In the genomic region with DNA sequence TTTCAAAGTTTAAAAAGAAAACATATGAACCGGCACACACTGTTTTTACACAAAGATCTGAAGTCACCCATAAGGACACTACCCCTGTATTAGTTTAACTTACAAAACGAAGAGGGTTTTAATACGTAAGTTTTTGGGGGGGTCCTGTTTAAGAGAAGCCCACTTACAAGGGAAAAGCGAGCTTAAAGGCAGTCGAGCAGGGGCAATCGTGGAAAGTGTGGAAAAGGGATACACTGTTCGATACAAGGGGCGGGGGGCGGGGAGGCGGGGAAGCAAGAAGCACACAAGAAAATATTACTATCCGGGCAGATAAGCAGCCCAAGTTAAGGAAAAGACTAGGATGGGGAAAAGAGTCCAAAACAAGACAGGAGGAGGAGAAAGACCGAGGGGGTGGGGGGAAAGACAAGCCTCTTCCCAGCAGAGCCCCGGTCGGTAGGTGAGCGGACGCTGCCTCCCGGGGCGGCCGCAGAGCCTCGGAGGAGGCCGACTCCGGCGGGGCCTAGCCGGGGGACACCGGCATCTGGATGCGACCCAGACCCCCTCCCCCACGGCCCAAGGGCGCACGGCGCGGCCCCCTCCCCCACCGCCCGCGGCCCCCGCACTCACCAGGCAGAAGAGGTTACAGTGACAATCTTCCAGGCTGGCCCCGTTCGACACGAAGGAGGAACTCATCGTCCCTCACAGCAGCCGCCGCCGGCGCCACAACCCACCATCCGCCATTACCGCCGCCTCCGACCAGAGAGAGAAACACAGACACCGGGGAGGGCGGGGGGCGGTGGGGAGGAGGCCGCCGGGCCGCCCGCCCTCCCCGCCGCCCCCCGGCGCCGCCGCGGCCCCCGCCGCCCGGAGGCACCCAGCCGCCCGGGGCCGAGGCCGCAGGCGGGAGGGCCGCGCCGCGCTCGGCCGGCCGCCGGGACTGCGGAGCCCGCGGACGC, we compare ENCODE assay signal across 8 mouse cellular contexts. TPM values are rescaled to one million over a fixed set of nuclear protein-coding genes. Genes with fewer than 3 reads are reported as not detected.
DNase-seq lines count a peak whose midpoint lies in the region; ATAC-seq and TF ChIP-seq lines count a peak whose summit lies in the region.

A gene (minus strand): TSS at position 749 of the 935 bp plus-strand sequence.

- H3K9me3 ChIP-seq in MEL (replicated peaks; ENCODE audit: insufficient read depth, low read length): no peaks in the 10 kb centered on the region
- no peaks in the 10 kb centered on the region for H3K9me3 ChIP-seq in forebrain, embryonic 13.5 days (replicated peaks)
- H3K9me3 ChIP-seq in lung, embryonic 14.5 days (ENCODE audit: low read depth, low read length): no peaks in the 10 kb centered on the region

- H3K79me2 ChIP-seq in MEL (ENCODE audit: control insufficient read depth, insufficient read depth, low read length, poor library complexity): peaks cover 49% of the 10 kb centered on the region

- peak in 1 of 2 experiments; percentile 16; a peak in 1 of 4 replicates for TF ChIP-seq POLR2A in MEL (IDR thresholded peaks at IDR 0.05; ENCODE audit: control insufficient read depth in 1 of 2, insufficient read depth in 1 of 2, low read depth in 1 of 2, low read length in 2 of 2, poor library complexity in 1 of 2)

- H3K27ac ChIP-seq in MEL (ENCODE audit: control insufficient read depth, low read depth, low read length): peak within 1 kb of the TSS; percentile 87
- peak within 1 kb of the TSS; percentile 98 for H3K27ac ChIP-seq in forebrain, embryonic 13.5 days
- H3K27ac ChIP-seq in lung, embryonic 14.5 days (ENCODE audit: low read depth): peak within 1 kb of the TSS; percentile 99

- peak; percentile 71 for DNase-seq in MEL (ENCODE audit: low read depth, low spot score)
- peak; percentile 59 to 68 for DNase-seq in heart, postnatal 10 days
- no peak for DNase-seq in large intestine, adult 2 months (ENCODE audit: low read depth, low spot score)
- DNase-seq in lung, embryonic 14.5 days: peak; percentile 63
- peak; percentile 42 to 51 for DNase-seq in thymus, adult 18-20 months

- peak within 1 kb of the TSS; percentile 74 to 85 for H3K4me3 ChIP-seq in MEL (ENCODE audit: control insufficient read depth in 1 of 2, insufficient read depth in 1 of 2, low read depth in 2 of 2, low read length in 2 of 2)
- peak within 1 kb of the TSS; percentile 97 for H3K4me3 ChIP-seq in forebrain, embryonic 13.5 days
- peak within 1 kb of the TSS; percentile 77 for H3K4me3 ChIP-seq in lung, embryonic 14.5 days (ENCODE audit: low read depth, low read length)

- 0 out of 2 replicates have a peak, but pooled peaks have one; percentile 41 for ATAC-seq in cerebellum, adult (ENCODE audit: insufficient number of reproducible peaks, low FRiP score, low TSS enrichment)
- ATAC-seq in forebrain, embryonic 13.5 days: peak; percentile 32; the same call in 1 of the 2 replicates
- peak; percentile 36; the same call in 1 of the 2 replicates for ATAC-seq in lung, embryonic 14.5 days (ENCODE audit: insufficient read depth)
- peak; percentile 44; the same call in 1 of the 2 replicates for ATAC-seq in neutrophil, adult 5-6 weeks (ENCODE audit: extremely low read depth, insufficient number of reproducible peaks, low FRiP score, poor library complexity, severe bottlenecking)

- 0 out of 6 replicates have a peak, but pooled peaks of 1 of the 3 experiments have one; percentile 1 for TF ChIP-seq CTCF in MEL (IDR thresholded peaks at IDR 0.05 in 2 of 3, conservative IDR thresholded peaks at IDR 0.05 in 1 of 3; ENCODE audit: control insufficient read depth in 1 of 3, insufficient read depth in 1 of 3, low read depth in 2 of 3, low read length in 3 of 3, poor library complexity in 1 of 3, severe bottlenecking in 1 of 3)
- no peak for TF ChIP-seq CTCF in lung, embryonic 14.5 days (IDR thresholded peaks at IDR 0.05; ENCODE audit: low read depth)

- H3K4me1 ChIP-seq in MEL (ENCODE audit: control insufficient read depth in 1 of 2, insufficient read depth in 2 of 2, low read length in 2 of 2): peaks cover 8 to 18% of the 10 kb centered on the region in 2 experiments
- H3K4me1 ChIP-seq in forebrain, embryonic 13.5 days: peaks cover 39% of the 10 kb centered on the region
- 0 out of 2 replicates have a peak, but pooled peaks cover 3% of the 10 kb centered on the region for H3K4me1 ChIP-seq in lung, embryonic 14.5 days (ENCODE audit: insufficient read depth)

- intact Hi-C loops in heart, postnatal 10 days (cut with DNase I): loop anchor here (10.0 kb wide), 1 partner anchor 62 kb away; no protein-coding TSS in a partner anchor

- H3K36me3 ChIP-seq in MEL (ENCODE audit: control insufficient read depth in 1 of 2, insufficient read depth in 2 of 2, low read length in 2 of 2): peaks cover 24 to 34% of the 10 kb centered on the region in 2 experiments
- peaks cover 19% of the 10 kb centered on the region; the same call in 1 of the 2 replicates for H3K36me3 ChIP-seq in forebrain, embryonic 13.5 days (ENCODE audit: poor library complexity, severe bottlenecking)
- H3K36me3 ChIP-seq in lung, embryonic 14.5 days (ENCODE audit: insufficient read depth): peaks cover 24% of the 10 kb centered on the region

- no peaks in the 10 kb centered on the region for H3K27me3 ChIP-seq in MEL (ENCODE audit: control insufficient read depth in 1 of 2, insufficient read depth in 2 of 2, low read length in 2 of 2)
- H3K27me3 ChIP-seq in forebrain, embryonic 13.5 days: no peaks in the 10 kb centered on the region
- no peaks in the 10 kb centered on the region for H3K27me3 ChIP-seq in lung, embryonic 14.5 days (ENCODE audit: insufficient read depth, low read length)

- under 1% methylated on average over 66 of the region's 81 CpGs for WGBS in forebrain, embryonic 13.5 days
- under 1% methylated on average over 71 of the region's 81 CpGs for WGBS in large intestine, adult 2 months
- WGBS in lung, embryonic 14.5 days: under 1% methylated on average over 72 of the region's 81 CpGs

- no peak for TF ChIP-seq RAD21 in MEL (IDR thresholded peaks at IDR 0.05; ENCODE audit: low read depth, low read length)

- H3K9ac ChIP-seq in MEL (ENCODE audit: control insufficient read depth, low read depth, low read length, poor library complexity, severe bottlenecking): peak within 1 kb of the TSS; percentile 95
- peak within 1 kb of the TSS; percentile 96 for H3K9ac ChIP-seq in forebrain, embryonic 13.5 days
- H3K9ac ChIP-seq in lung, embryonic 14.5 days: peak within 1 kb of the TSS; percentile 98

- peak within 1 kb of the TSS; percentile 84 for H3K4me2 ChIP-seq in forebrain, embryonic 13.5 days
- H3K4me2 ChIP-seq in lung, embryonic 14.5 days: peak within 1 kb of the TSS; percentile 81

- TF ChIP-seq EP300 in MEL (IDR thresholded peaks at IDR 0.05; ENCODE audit: low read depth in 1 of 2, low read length in 2 of 2): no peak

TF ChIP-seq in MEL, 35 proteins besides CTCF, POLR2A, EP300 and RAD21:
- TF ChIP-seq CHD1 (IDR thresholded peaks at IDR 0.05; ENCODE audit: low read depth, low read length) (peak; percentile 83; the same call in 1 of the 2 replicates), POLR2AphosphoS2 (IDR thresholded peaks at IDR 0.05; ENCODE audit: low read length) (0 out of 2 replicates have a peak, but pooled peaks have one; percentile 31), ZMIZ1 (IDR thresholded peaks at IDR 0.05; ENCODE audit: low read depth, low read length) (no peak), MXI1 (IDR thresholded peaks at IDR 0.05; ENCODE audit: low read depth, low read length) (peak; percentile 31; the same call in 1 of the 2 replicates), MAZ (IDR thresholded peaks at IDR 0.05; ENCODE audit: low read depth, low read length) (peak; percentile 65; the same call in 1 of the 2 replicates), USF2 (IDR thresholded peaks at IDR 0.05; ENCODE audit: borderline replicate concordance in 1 of 2, insufficient read depth in 1 of 2, low read depth in 1 of 2, low read length in 2 of 2) (no peak), BHLHE40 (IDR thresholded peaks at IDR 0.05; ENCODE audit: borderline replicate concordance, low read depth, low read length) (no peak), UBTF (IDR thresholded peaks at IDR 0.05; ENCODE audit: borderline replicate concordance, insufficient read depth, low read depth, low read length) (peak; percentile 32; the same call in 1 of the 2 replicates), NELFE (IDR thresholded peaks at IDR 0.05; ENCODE audit: low read depth, low read length) (0 out of 2 replicates have a peak, but pooled peaks have one; percentile 17)

RNA-seq across cellular contexts. Expression of the gene that starts here (rescaled TPM):
- total RNA-seq in MEL (2012; rRNA removed): 26.4 and 34.8 TPM in 2 replicates
- 100 to 1,000 TPM in 1 of 2 experiments, 10 to 100 TPM in 1; 23.3 to 114 TPM for polyA plus RNA-seq in MEL (2012; ENCODE audit: insufficient read depth in 1 of 2, insufficient read length in 2 of 2, low read depth in 1 of 2, low replicate concordance in 2 of 2, missing spikeins in 1 of 2)
- 12.4 and 13.4 TPM in 2 replicates for polyA plus RNA-seq in forebrain, embryonic 13.5 days (2015; fragmentation: Nextera tagmentation; extraction: Ambion mirVana)
- total RNA-seq in heart, postnatal 10 days (2021): 10 to 100 TPM; 46.0 to 52.9 TPM
- polyA plus RNA-seq in large intestine, adult 2 months (2012; rRNA removed): 13.7 and 29.4 TPM in 2 replicates
- 12.8 and 13.4 TPM in 2 replicates for polyA plus RNA-seq in lung, embryonic 14.5 days (2014; fragmentation: Nextera tagmentation; extraction: Ambion mirVana)
- total RNA-seq in neutrophil, adult 5-6 weeks (2017): 164 and 176 TPM in 2 replicates
